Mouse (Mus musculus): Measurements from ENCODE around the gene Elmo1.

GRCm38 (mm10) chr13:20385423-20385822 lies 295.0 kb downstream of the Elmo1 start:
- TF ChIP-seq JUND (IDR thresholded peaks at IDR 0.05; ENCODE audit: low read depth, low read length) = no peak
- TF ChIP-seq CHD2 (IDR thresholded peaks at IDR 0.05; ENCODE audit: low read length) = no peak
- no peak for TF ChIP-seq ZC3H11A (IDR thresholded peaks at IDR 0.05; ENCODE audit: low read depth, low read length)
- no peak for TF ChIP-seq TCF12 (IDR thresholded peaks at IDR 0.05; ENCODE audit: low read depth, low read length)
- TF ChIP-seq GATA1 (IDR thresholded peaks at IDR 0.05; ENCODE audit: low read depth, low read length) = no peak
